Comparison of ENCODE assay signal across 7 mouse cellular contexts in the genomic region with DNA sequence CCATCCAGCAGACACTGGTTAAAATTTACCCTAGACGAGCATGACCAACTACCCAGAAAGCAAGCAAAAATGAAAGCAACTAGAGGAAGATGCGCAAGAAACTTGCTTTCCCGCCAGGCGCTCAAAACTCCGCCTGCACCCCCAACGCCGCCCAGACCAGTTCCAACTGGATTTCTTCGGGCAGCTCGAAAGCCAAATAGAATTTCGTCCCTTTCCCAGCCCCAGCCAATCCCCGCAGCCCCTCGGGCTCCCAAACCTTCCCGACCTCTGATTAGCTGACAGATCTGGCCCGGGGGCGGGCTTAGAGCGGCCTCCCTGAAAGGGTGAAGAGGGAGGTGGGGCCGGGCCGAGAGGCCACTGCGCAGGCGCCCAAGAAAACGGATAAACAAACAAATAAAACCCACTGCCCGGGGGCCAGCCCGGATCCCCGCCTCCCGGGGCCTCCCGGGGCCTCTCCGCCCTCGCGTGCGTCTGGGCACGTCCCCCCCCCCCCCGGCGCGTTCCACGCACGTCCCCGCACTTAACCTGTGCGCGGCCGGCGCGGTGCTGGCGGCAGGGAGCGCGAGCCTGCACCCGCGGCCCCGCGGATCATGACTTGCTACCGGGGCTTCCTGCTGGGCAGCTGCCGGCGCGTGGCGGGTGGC. TPM values are rescaled to one million over a fixed set of nuclear protein-coding genes. Genes with fewer than 3 reads are reported as not detected.
A peak's percentile ranks its signal among the peaks of the same experiment; 100 is the strongest.
DNase-seq lines count a peak whose midpoint lies in the region; ATAC-seq lines count a peak whose summit lies in the region.

A gene (plus strand): TSS at position 349 of the 644 bp plus-strand sequence.

- H3K4me2 ChIP-seq in intestine, embryonic 15.5 days (replicated peaks): peak within 1 kb of the TSS; percentile 70

- H3K27me3 ChIP-seq in intestine, embryonic 15.5 days (replicated peaks): no peaks in the 10 kb centered on the region
- no peaks in the 10 kb centered on the region for H3K27me3 ChIP-seq in midbrain, embryonic 10.5 days (ENCODE audit: low read depth, poor library complexity, severe bottlenecking)

- intact Hi-C loops in gastrocnemius, postnatal 36 days (cut with DNase I): no loop called here
- intact Hi-C loops in left cerebral cortex, postnatal 25 days (cut with DNase I): no loop called here

- H3K27ac ChIP-seq in intestine, embryonic 15.5 days: peak within 1 kb of the TSS; percentile 97
- peak within 1 kb of the TSS; percentile 98 for H3K27ac ChIP-seq in midbrain, embryonic 10.5 days (replicated peaks)

- H3K9me3 ChIP-seq in intestine, embryonic 15.5 days: no peaks in the 10 kb centered on the region
- no peaks in the 10 kb centered on the region for H3K9me3 ChIP-seq in midbrain, embryonic 10.5 days (replicated peaks)

- DNase-seq in adrenal gland, adult 2 months: peak; percentile 100
- peak; percentile 97 for DNase-seq in embryo, embryonic 11.5 days (ENCODE audit: low read depth, low spot score)
- DNase-seq in gastrocnemius, postnatal 36 days: peak; percentile 97 to 99
- peak; percentile 97 to 99 for DNase-seq in left cerebral cortex, postnatal 25 days (ENCODE audit: low spot score in 2 of 2)
- DNase-seq in midbrain, embryonic 10.5 days (ENCODE audit: low spot score): peak; percentile 99
- DNase-seq in right cerebral cortex, postnatal 4 days: peak; percentile 95

- peak within 1 kb of the TSS; percentile 81 for H3K4me3 ChIP-seq in intestine, embryonic 15.5 days (replicated peaks)
- peak within 1 kb of the TSS; percentile 97 for H3K4me3 ChIP-seq in midbrain, embryonic 10.5 days

- ATAC-seq in intestine, embryonic 15.5 days: peak; percentile 97

- 0% methylated on average over 49 of the region's 54 CpGs for WGBS in intestine, embryonic 15.5 days
- under 1% methylated on average over 45 of the region's 54 CpGs for WGBS in midbrain, embryonic 10.5 days

- no peaks in the 10 kb centered on the region for H3K36me3 ChIP-seq in intestine, embryonic 15.5 days
- no peaks in the 10 kb centered on the region for H3K36me3 ChIP-seq in midbrain, embryonic 10.5 days

- peaks cover 15% of the 10 kb centered on the region for H3K4me1 ChIP-seq in intestine, embryonic 15.5 days (replicated peaks)
- H3K4me1 ChIP-seq in midbrain, embryonic 10.5 days: peaks cover 56% of the 10 kb centered on the region

- peak within 1 kb of the TSS; percentile 87 for H3K9ac ChIP-seq in intestine, embryonic 15.5 days

RNA-seq across cellular contexts. Expression of the gene that starts here (rescaled TPM):
- total RNA-seq in adrenal gland, adult 2 months (2021): 10 to 100 TPM; 56.3 to 57.9 TPM
- 13.7 and 17.3 TPM in 2 replicates for polyA plus RNA-seq in adrenal gland, adult 2 months (2012; rRNA removed)
- 10 to 100 TPM; 28.4 to 37.8 TPM for total RNA-seq in gastrocnemius, postnatal 36 days (2021)
- 49.0 and 50.4 TPM in 2 replicates for polyA plus RNA-seq in intestine, embryonic 15.5 days (2015; fragmentation: Nextera tagmentation; extraction: Ambion mirVana)
- total RNA-seq in left cerebral cortex, postnatal 25 days (2021): 10 to 100 TPM; 44.7 TPM
- polyA plus RNA-seq in midbrain, embryonic 10.5 days (2016; fragmentation: Nextera tagmentation; extraction: Ambion mirVana): 31.8 and 36.1 TPM in 2 replicates

Comparison
In these comparisons a context has a peak if more than half of its experiments do, and no peak if none do; other contexts are left out.
1. Peak in every context shown above with its lines: DNase-seq, ATAC-seq, H3K4me3 ChIP-seq and H3K27ac ChIP-seq.